Mouse (Mus musculus): Measurements from ENCODE around the gene Olfr58. TPM values are rescaled to one million over a fixed set of nuclear protein-coding genes. Genes with fewer than 3 reads are reported as not detected.
"Not testable (repeated sequence)": the region's sequence is repeated elsewhere in the genome, so short reads cannot be mapped to it uniquely, and the experiment has no call there.

Olfr58 gene
- not detected for total RNA-seq (2021)

DNA sequence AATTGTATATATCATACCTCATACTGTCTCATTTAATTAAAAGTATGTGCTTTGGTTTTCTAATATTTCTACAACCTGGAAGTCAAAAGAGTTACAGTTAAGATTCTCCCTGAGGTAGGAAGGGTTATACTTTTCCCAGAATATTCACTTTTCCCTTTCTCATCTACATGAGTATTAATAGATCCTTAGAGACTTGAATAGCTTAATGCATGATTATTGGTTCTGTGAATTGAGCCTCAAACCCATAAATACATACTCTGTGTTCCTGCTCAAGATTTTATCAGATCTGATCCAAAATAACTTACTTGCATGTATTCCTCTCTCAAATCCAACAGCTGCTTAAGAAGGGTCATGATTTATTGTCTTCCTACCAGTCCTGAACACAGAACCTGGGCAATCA is at the start of gene Olfr58:
Gene Olfr58 (plus strand): TSS at position 301 of the 400 bp plus-strand sequence.
- DNase-seq (ENCODE audit: low spot score) = no peak
- intact Hi-C loops (cut with DNase I) = no loop called here

DNA sequence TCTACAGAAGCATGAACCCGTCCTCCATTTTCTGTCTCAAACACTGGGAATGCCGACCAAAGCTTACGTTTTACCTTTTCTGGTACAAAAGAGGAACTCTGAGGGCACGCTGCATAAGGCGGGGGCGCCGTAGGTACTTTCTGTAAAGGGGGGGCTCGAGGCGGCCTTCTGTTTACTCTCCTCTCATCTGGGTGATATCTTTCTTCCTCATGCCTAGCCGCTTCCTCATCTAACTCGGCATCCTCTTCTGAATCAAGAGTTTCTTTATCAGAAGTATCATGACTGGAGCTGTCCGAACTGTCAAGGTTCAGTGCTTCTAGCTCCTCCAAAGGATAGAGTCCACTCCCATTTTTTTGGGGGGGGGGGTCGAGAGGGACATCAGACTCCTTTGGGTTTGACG is 10.9 kb upstream of the Olfr58 start:
- DNase-seq (ENCODE audit: low spot score) = no peak
- intact Hi-C loops (cut with DNase I) = no loop called here

GRCm38 (mm10) chr9:19769701-19770100 is 10.4 kb upstream of the Olfr58 start:
- no peak for DNase-seq (ENCODE audit: low spot score)
- intact Hi-C loops (cut with DNase I) = no loop called here

DNA sequence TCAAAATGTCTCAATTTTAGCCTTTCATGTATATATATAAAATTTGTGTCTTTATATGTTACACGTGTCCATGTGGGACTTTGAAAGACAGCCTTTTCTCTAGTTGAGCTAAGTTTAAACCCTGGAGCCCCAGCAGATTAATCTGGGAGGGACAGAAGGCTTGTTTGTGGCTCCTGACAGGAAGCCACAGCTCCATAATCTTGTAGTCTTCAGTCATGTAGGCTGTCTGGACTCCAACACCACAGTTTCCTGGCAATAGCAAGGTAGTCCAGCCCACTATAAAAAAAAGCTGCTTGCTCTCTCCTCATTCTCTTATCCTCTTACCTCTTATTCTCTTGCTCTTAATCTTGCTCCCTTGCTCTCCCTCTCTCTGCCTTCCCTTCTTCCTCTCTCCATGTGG is 22.9 kb downstream of the Olfr58 start:
- intact Hi-C loops (cut with DNase I) = no loop called here
- DNase-seq (ENCODE audit: low spot score) = no peak

GRCm38 (mm10) chr9:19804606-19805005 is 24.5 kb downstream of the Olfr58 start, which contains the start of gene Olfr859:
Olfr859 (plus strand) TSS chr9:19804906.
- intact Hi-C loops (cut with DNase I); DNase-seq (ENCODE audit: low spot score): not testable (repeated sequence)

Other genes starting within 250 kb of the Olfr58 start
- not detected for gene Olfr853, start 239.2 kb upstream of the Olfr58 start, total RNA-seq (2021)
- not detected for gene Olfr854, start 212.9 kb upstream of the Olfr58 start, total RNA-seq (2021)
- gene Olfr855, start 197.7 kb upstream of the Olfr58 start, total RNA-seq (2021) = not detected
- gene Zfp317, start 158.2 kb upstream of the Olfr58 start, total RNA-seq (2021) = 10 to 100 TPM; 13.4 to 14.6 TPM
- gene Olfr857, start 70.8 kb upstream of the Olfr58 start, total RNA-seq (2021) = not detected
- gene Olfr859, start 24.6 kb downstream of the Olfr58 start, total RNA-seq (2021) = not detected
- not detected for gene Olfr860, start 69.5 kb downstream of the Olfr58 start, total RNA-seq (2021)
- not detected for gene Olfr862, start 107.7 kb downstream of the Olfr58 start, total RNA-seq (2021)
- not detected for gene Olfr77, start 136.6 kb downstream of the Olfr58 start, total RNA-seq (2021)
- not detected for gene Olfr866, start 247.8 kb downstream of the Olfr58 start, total RNA-seq (2021)

Data from heart, postnatal 25 days (tissue).